Mouse (Mus musculus): ENCODE measurements around the gene B3galt6.

- TF ChIP-seq POLR2A (IDR thresholded peaks at IDR 0.05; ENCODE audit: low read depth, low read length): no peak
- TF ChIP-seq CTCF (IDR thresholded peaks at IDR 0.05; ENCODE audit: borderline replicate concordance, insufficient read depth, low read length): no peak
These were observed 37.0 kb downstream of the B3galt6 start for GRCm38 (mm10) chr4:155955491-155955890.
